Mouse (Mus musculus): ENCODE measurements around the gene Gm20696.

- TF ChIP-seq CTCF (conservative IDR thresholded peaks at IDR 0.05 in 1 of 2, IDR thresholded peaks at IDR 0.05 in 1 of 2; ENCODE audit: low read depth in 2 of 2, low read length in 2 of 2), result no peak
- TF ChIP-seq ZKSCAN1 (IDR thresholded peaks at IDR 0.05; ENCODE audit: borderline replicate concordance, low read depth, low read length), result no peak
- TF ChIP-seq ZNF384 (IDR thresholded peaks at IDR 0.05; ENCODE audit: low read depth, low read length), result no peak
- TF ChIP-seq UBTF (IDR thresholded peaks at IDR 0.05; ENCODE audit: low read depth, low read length), result no peak
- no peak for TF ChIP-seq ETS1 (conservative IDR thresholded peaks at IDR 0.05; ENCODE audit: low read depth, low read length)
- TF ChIP-seq EP300 (IDR thresholded peaks at IDR 0.05; ENCODE audit: low read length), result no peak
- no peak for TF ChIP-seq HCFC1 (IDR thresholded peaks at IDR 0.05; ENCODE audit: low read depth, low read length)
- no peak for TF ChIP-seq POLR2AphosphoS2 (IDR thresholded peaks at IDR 0.05; ENCODE audit: low read depth, low read length)
- TF ChIP-seq TCF12 (IDR thresholded peaks at IDR 0.05; ENCODE audit: low read depth, low read length), result no peak
Measured at GRCm38 (mm10) chr6:99302662-99303435, 363.7 kb downstream of the Gm20696 start.
